Mouse (Mus musculus) lung, embryonic 16.5 days (tissue): Measurements from ENCODE around the gene Alg1. TPM values are rescaled to one million over a fixed set of nuclear protein-coding genes. Genes with fewer than 3 reads are reported as not detected.

Experiments used
- ATAC-seq: fragments of 200-750 bp; cut with Nextera tagmentation; 2 replicates; pipeline ENCODE4 v1.8.0; 2017; ENCODE audit warnings: low read depth, mild to moderate bottlenecking, moderate library complexity
- H3K27ac ChIP-seq: fragments of 300-500 bp; sonication (generic); 2 replicates; pipeline ENCODE4 v1.5.1; 2014; ENCODE audit warnings: mild to moderate bottlenecking, control low read depth, low read length
- H3K27me3 ChIP-seq: fragments of 300-500 bp; sonication (generic); 2 replicates; pipeline ENCODE4 v1.6.1; 2014; ENCODE audit warnings: low read depth, low read length, mixed read lengths; ENCODE audit not compliant: control insufficient read depth, insufficient read depth
- H3K36me3 ChIP-seq: fragments of 300-500 bp; sonication (generic); 2 replicates; pipeline ENCODE4 v1.6.1; 2014; ENCODE audit warnings: low read length; ENCODE audit not compliant: control insufficient read depth, insufficient read depth
- H3K4me1 ChIP-seq: fragments of 300-500 bp; sonication (generic); replicated peaks from 2 replicates; pipeline ENCODE4 v1.6.1; 2014; ENCODE audit warnings: low read length, mixed read lengths; ENCODE audit not compliant: control insufficient read depth, insufficient read depth
- H3K4me2 ChIP-seq: fragments of 300-500 bp; sonication (generic); 2 replicates; pipeline ENCODE4 v1.6.1; 2014; ENCODE audit warnings: low read depth, low read length, control low read depth
- H3K4me3 ChIP-seq: fragments of 300-500 bp; sonication (generic); 2 replicates; pipeline ENCODE4 v1.5.1; 2014; ENCODE audit warnings: mild to moderate bottlenecking, low read length, control low read depth
- H3K9ac ChIP-seq: fragments of 300-500 bp; sonication (generic); 2 replicates; pipeline ENCODE4 v1.6.1; 2014; ENCODE audit warnings: low read length, control low read depth
- H3K9me3 ChIP-seq: fragments of 300-500 bp; sonication (generic); 2 replicates; pipeline ENCODE4 v1.6.1; 2016; ENCODE audit warnings: low read length; ENCODE audit not compliant: control insufficient read depth
- WGBS: fragments of 180-500 bp; shearing (Covaris S2); extraction: QIAGEN DNeasy Blood & Tissue Kit; methylation state at CpG from one replicate; pipeline ENCODE4 v1.1.7; 2014; 5-methylcytosine and 5-hydroxymethylcytosine counted together
- polyA plus RNA-seq: library from polyadenylated mRNA; unstranded; fragments of >200 nt; fragmentation: Nextera tagmentation; extraction: Ambion mirVana; gene quantifications from 2 replicates; pipeline ENCODE4 v1.2.1, GENCODE M21; 2015

Gene Alg1
- polyA plus RNA-seq, 1 experiment from 2014 or later, result 34.1 TPM

DNA sequence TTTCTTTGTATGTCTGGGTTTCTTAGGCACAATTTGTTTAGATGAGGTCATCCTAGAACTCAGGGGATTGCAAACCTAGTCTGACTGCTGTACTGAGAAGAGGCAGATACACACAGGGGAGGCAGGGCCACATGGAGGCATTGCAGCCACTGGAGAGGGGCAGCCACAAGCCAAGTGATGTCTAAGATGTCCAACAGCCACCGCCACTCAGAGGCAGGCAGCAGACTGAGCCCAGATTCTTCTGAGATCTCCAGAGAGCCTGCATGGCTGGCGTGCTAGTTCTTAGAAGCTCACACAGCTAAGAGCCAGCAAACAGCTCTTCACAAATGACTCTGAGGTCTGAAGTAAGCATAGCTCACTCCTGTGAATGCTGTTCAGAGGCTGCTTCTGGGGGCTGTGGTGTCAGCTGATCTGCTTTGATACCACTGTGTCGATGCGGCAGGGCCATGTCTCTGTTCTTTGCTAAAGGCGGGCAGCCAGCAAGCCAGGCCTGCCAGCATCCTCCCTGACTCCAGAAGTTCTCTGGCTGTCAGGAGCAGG lies 27.9 kb upstream of the Alg1 start:
- no peaks in the 10 kb centered on the region for H3K9me3 ChIP-seq
- H3K27me3 ChIP-seq, result no peaks in the 10 kb centered on the region
- H3K4me1 ChIP-seq, result peaks cover 5% of the 10 kb centered on the region
- H3K27ac ChIP-seq, result no peak overlapping the region
- WGBS, result 77% methylated on average over 5 of the region's 5 CpGs
- no peak for ATAC-seq
- no peak overlapping the region for H3K4me3 ChIP-seq
- no peak overlapping the region for H3K9ac ChIP-seq
- H3K4me2 ChIP-seq, result no peak overlapping the region
- no peaks in the 10 kb centered on the region for H3K36me3 ChIP-seq

GRCm38 (mm10) chr16:5206051-5206450 lies 27.4 kb upstream of the Alg1 start:
- ATAC-seq, result no peak
- Histone ChIP-seq H3K4me2 (no peak overlapping the region), H3K4me3 (no peak overlapping the region), H3K27ac (no peak overlapping the region), H3K27me3 (no peaks in the 10 kb centered on the region), H3K4me1 (peaks cover 5% of the 10 kb centered on the region), H3K9ac (no peak overlapping the region), H3K36me3 (no peaks in the 10 kb centered on the region), H3K9me3 (no peaks in the 10 kb centered on the region)
- 71% methylated on average over 5 of the region's 5 CpGs for WGBS

DNA sequence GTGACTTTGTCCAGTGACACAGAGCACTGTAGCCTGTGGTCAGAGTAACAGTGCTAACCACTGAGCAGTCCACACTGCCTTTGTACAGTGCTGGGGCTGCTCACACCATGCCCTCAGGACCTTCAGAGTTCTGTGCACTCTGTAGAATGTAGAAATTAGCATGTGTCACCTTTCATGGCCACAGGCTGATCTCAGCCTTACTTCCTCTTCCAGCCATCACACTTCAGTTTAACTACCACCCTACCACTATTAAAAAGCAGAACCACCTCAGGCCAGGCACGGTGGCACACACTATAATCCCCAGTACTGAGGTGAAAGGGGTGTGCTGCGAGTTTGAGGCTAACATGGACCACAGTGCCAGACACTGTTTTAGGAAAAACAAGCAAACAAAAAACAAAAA lies 23.1 kb upstream of the Alg1 start:
- no peak overlapping the region for H3K9ac ChIP-seq
- H3K36me3 ChIP-seq, result no peaks in the 10 kb centered on the region
- no peak overlapping the region for H3K4me3 ChIP-seq
- ATAC-seq, result no peak
- no peaks in the 10 kb centered on the region for H3K4me1 ChIP-seq
- WGBS, result 69% methylated on average over 2 of the region's 2 CpGs
- no peaks in the 10 kb centered on the region for H3K27me3 ChIP-seq
- H3K9me3 ChIP-seq, result no peaks in the 10 kb centered on the region
- no peak overlapping the region for H3K4me2 ChIP-seq
- H3K27ac ChIP-seq, result no peak overlapping the region

DNA sequence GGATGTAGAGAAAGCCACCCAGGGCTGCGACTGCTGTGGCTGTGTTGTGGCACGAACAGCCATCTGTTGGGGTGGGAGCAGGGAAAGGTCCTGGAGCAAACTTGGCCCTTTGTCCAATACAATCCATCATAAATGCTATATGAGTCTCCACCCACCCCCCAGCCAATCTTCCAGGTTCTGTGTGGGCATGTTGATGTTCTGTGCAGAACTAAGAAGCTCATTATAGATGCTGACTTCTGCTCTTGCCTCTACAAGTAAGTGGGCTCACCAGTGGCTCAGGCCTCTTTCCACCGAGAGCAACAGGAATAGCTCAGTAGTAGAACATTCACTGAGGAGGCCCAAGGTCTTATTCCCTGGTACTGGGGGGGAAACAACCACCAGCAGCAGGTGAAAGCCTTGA lies 21.3 kb upstream of the Alg1 start:
- H3K4me3 ChIP-seq, result no peak overlapping the region
- WGBS, result 86% methylated on average over 3 of the region's 3 CpGs
- no peaks in the 10 kb centered on the region for H3K27me3 ChIP-seq
- no peak overlapping the region for H3K4me2 ChIP-seq
- ATAC-seq, result no peak
- H3K36me3 ChIP-seq, result no peaks in the 10 kb centered on the region
- H3K9ac ChIP-seq, result no peak overlapping the region
- no peaks in the 10 kb centered on the region for H3K4me1 ChIP-seq
- no peak overlapping the region for H3K27ac ChIP-seq
- no peaks in the 10 kb centered on the region for H3K9me3 ChIP-seq

GRCm38 (mm10) chr16:5214126-5214525 lies 19.3 kb upstream of the Alg1 start:
- 82% methylated on average over 2 of the region's 2 CpGs for WGBS
- ATAC-seq, result no peak

GRCm38 (mm10) chr16:5216686-5217085 lies 16.7 kb upstream of the Alg1 start:
- Histone ChIP-seq H3K36me3 (no peaks in the 10 kb centered on the region), H3K9me3 (no peaks in the 10 kb centered on the region), H3K27ac (no peak overlapping the region), H3K4me3 (no peak overlapping the region), H3K4me1 (0 out of 2 replicates have a peak, but pooled peaks cover 1% of the 10 kb centered on the region), H3K9ac (no peak overlapping the region), H3K27me3 (no peaks in the 10 kb centered on the region), H3K4me2 (no peak overlapping the region)
- WGBS, result 33% methylated on average over 6 of the region's 6 CpGs
- ATAC-seq, result no peak

More at GRCm38 (mm10) chr16:5214126-5214525, 19.3 kb upstream of the Alg1 start:
- no peaks in the 10 kb centered on the region for H3K36me3 ChIP-seq
- H3K9ac ChIP-seq, result no peak overlapping the region
- no peaks in the 10 kb centered on the region for H3K27me3 ChIP-seq
- no peaks in the 10 kb centered on the region for H3K9me3 ChIP-seq
- no peak overlapping the region for H3K4me3 ChIP-seq
- no peaks in the 10 kb centered on the region for H3K4me1 ChIP-seq
- H3K27ac ChIP-seq, result no peak overlapping the region
- no peak overlapping the region for H3K4me2 ChIP-seq

GRCm38 (mm10) chr16:5217341-5218133 lies 15.9 kb upstream of the Alg1 start:
- no peak overlapping the region for H3K27ac ChIP-seq
- H3K4me1 ChIP-seq, result 0 out of 2 replicates have a peak, but pooled peaks cover 4% of the 10 kb centered on the region
- no peak overlapping the region for H3K9ac ChIP-seq
- no peak overlapping the region for H3K4me3 ChIP-seq
- no peaks in the 10 kb centered on the region for H3K36me3 ChIP-seq
- no peaks in the 10 kb centered on the region for H3K27me3 ChIP-seq
- H3K9me3 ChIP-seq, result no peaks in the 10 kb centered on the region
- no peak overlapping the region for H3K4me2 ChIP-seq
- ATAC-seq, result no peak
- 64% methylated on average over 5 of the region's 5 CpGs for WGBS

- no peaks in the 10 kb centered on the region for H3K36me3 ChIP-seq
- H3K27me3 ChIP-seq, result no peaks in the 10 kb centered on the region
- H3K4me3 ChIP-seq, result peak overlapping the region; percentile 25
- 25% methylated on average over 4 of the region's 4 CpGs for WGBS
- ATAC-seq, result peak; percentile 64
- no peaks in the 10 kb centered on the region for H3K9me3 ChIP-seq
- no peak overlapping the region for H3K9ac ChIP-seq
- 0 out of 2 replicates have a peak, but pooled peaks cover 4% of the 10 kb centered on the region for H3K4me1 ChIP-seq
- peak overlapping the region; percentile 44 for H3K4me2 ChIP-seq
- peak overlapping the region; percentile 79 for H3K27ac ChIP-seq
Measured at GRCm38 (mm10) chr16:5221403-5221802, 12.0 kb upstream of the Alg1 start.

DNA sequence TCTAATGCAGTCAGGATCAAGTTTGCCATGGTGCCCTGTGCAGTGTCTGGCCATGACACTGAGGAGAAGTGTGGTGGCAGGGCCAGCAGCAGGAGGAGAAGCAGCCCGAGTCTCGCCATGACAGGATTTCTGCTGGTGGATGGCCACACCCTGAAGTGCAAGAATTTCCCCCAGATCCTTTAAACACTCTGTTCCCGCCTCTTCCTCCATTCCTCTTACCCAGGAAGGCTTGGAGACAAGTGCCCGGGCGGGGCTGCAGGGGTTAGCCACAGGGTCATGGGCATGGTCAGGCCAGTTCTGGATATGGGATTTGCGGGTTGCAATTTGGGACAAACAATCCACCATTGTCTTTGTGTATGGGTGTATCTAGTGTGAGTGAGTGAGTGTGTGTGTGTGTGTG lies 11.3 kb upstream of the Alg1 start, which contains the start of gene AU021092:
AU021092 (minus strand) TSS at position 160 of the 400 bp plus-strand sequence.
- H3K4me2 ChIP-seq, result peak within 1 kb of the TSS; percentile 44

More for the DNA sequence above, 11.3 kb upstream of the Alg1 start, which contains the start of gene AU021092:
- no peaks in the 10 kb centered on the region for H3K9me3 ChIP-seq
- H3K27me3 ChIP-seq, result no peaks in the 10 kb centered on the region
- 0 out of 2 replicates have a peak, but pooled peaks cover 4% of the 10 kb centered on the region for H3K4me1 ChIP-seq
- H3K9ac ChIP-seq, result 0 out of 2 replicates have a peak within 1 kb of the TSS, but pooled peaks have one; percentile 36
- peak within 1 kb of the TSS; percentile 79 for H3K27ac ChIP-seq
- WGBS, result 47% methylated on average over 6 of the region's 6 CpGs
- peak within 1 kb of the TSS; percentile 25 for H3K4me3 ChIP-seq
- ATAC-seq, result peak; percentile 93
- H3K36me3 ChIP-seq, result no peaks in the 10 kb centered on the region
